Mouse (Mus musculus): ENCODE data around the gene Arf5.

GRCm38 (mm10) chr6:28418449-28418848 lies 4.9 kb upstream of the Arf5 start:
- no peak for TF ChIP-seq POLR2A (IDR thresholded peaks at IDR 0.05; ENCODE audit: extremely low read depth, insufficient read depth, low read length)
- TF ChIP-seq CTCF (IDR thresholded peaks at IDR 0.05; ENCODE audit: extremely low read depth, insufficient read depth, low read length), result no peak

Measured in cortical plate, adult 2 months (tissue).